Mouse (Mus musculus) midbrain, embryonic 13.5 days (tissue): ENCODE data around the gene Krt35. TPM values are rescaled to one million over a fixed set of nuclear protein-coding genes. Genes with fewer than 3 reads are reported as not detected.

Experiments used
- ATAC-seq: fragments of 200-750 bp; cut with Nextera tagmentation; 2 replicates; pipeline ENCODE4 v1.8.0; 2017; ENCODE audit warnings: mild to moderate bottlenecking, moderate TSS enrichment, moderate library complexity
- H3K27ac ChIP-seq: fragments of 300-500 bp; sonication (generic); 2 replicates; pipeline ENCODE4 v1.5.1; 2015; ENCODE audit warnings: inconsistent platforms, mild to moderate bottlenecking, moderate library complexity
- H3K27me3 ChIP-seq: fragments of 300-500 bp; sonication (generic); 2 replicates; pipeline ENCODE4 v1.6.1; 2015; ENCODE audit warnings: mild to moderate bottlenecking, inconsistent platforms
- H3K36me3 ChIP-seq: fragments of 300-500 bp; sonication (generic); 2 replicates; pipeline ENCODE4 v1.6.1; 2015; ENCODE audit warnings: mild to moderate bottlenecking, inconsistent platforms
- H3K4me1 ChIP-seq: fragments of 300-500 bp; sonication (generic); replicated peaks from 2 replicates; pipeline ENCODE4 v1.6.1; 2015; ENCODE audit warnings: inconsistent platforms
- H3K4me2 ChIP-seq: fragments of 300-500 bp; sonication (generic); replicated peaks from 2 replicates; pipeline ENCODE4 v1.6.1; 2015; ENCODE audit warnings: moderate library complexity, mild to moderate bottlenecking, inconsistent platforms
- H3K4me3 ChIP-seq: fragments of 300-500 bp; sonication (generic); replicated peaks from 2 replicates; pipeline ENCODE4 v1.5.1; 2015; ENCODE audit warnings: mild to moderate bottlenecking, inconsistent platforms
- H3K9ac ChIP-seq: fragments of 300-500 bp; sonication (generic); replicated peaks from 2 replicates; pipeline ENCODE4 v1.6.1; 2015; ENCODE audit warnings: mild to moderate bottlenecking, inconsistent platforms
- H3K9me3 ChIP-seq: fragments of 300-500 bp; sonication (generic); 2 replicates; pipeline ENCODE4 v1.6.1; 2016; ENCODE audit warnings: mild to moderate bottlenecking, inconsistent platforms
- WGBS: fragments of 180-500 bp; shearing (Covaris S2); methylation state at CpG from one replicate; pipeline ENCODE4 v1.1.7; 2015; 5-methylcytosine and 5-hydroxymethylcytosine counted together
- polyA plus RNA-seq: library from polyadenylated mRNA; unstranded; fragments of >200 nt; fragmentation: Nextera tagmentation; extraction: Ambion mirVana; gene quantifications from 2 replicates; pipeline ENCODE4 v1.2.1, GENCODE M21; 2015

Krt35 gene
- not detected in 2 replicates for polyA plus RNA-seq

- no peak within 1 kb of the TSS for H3K9ac ChIP-seq
- ATAC-seq, result no peak
- H3K4me2 ChIP-seq, result no peak within 1 kb of the TSS
- H3K27ac ChIP-seq, result no peak within 1 kb of the TSS
- WGBS, result 88% methylated on average over 9 of the region's 9 CpGs
- 0 out of 2 replicates have a peak, but pooled peaks cover 6% of the 10 kb centered on the region for H3K4me1 ChIP-seq
- no peaks in the 10 kb centered on the region for H3K36me3 ChIP-seq
- no peaks in the 10 kb centered on the region for H3K27me3 ChIP-seq
- no peak within 1 kb of the TSS for H3K4me3 ChIP-seq
- H3K9me3 ChIP-seq, result no peaks in the 10 kb centered on the region
Observed at GRCm38 (mm10) chr11:100096141-100096540, at the start of gene Krt35. Krt35 (minus strand) TSS chr11:100096241.

- Histone ChIP-seq H3K27ac (no peak overlapping the region), H3K9ac (no peak overlapping the region), H3K36me3 (no peaks in the 10 kb centered on the region), H3K4me3 (peak overlapping the region; percentile 23), H3K4me2 (peak overlapping the region; percentile 50), H3K27me3 (peaks cover 36% of the 10 kb centered on the region), H3K4me1 (peaks cover 10% of the 10 kb centered on the region), H3K9me3 (no peaks in the 10 kb centered on the region)
- 1% methylated on average over 20 of the region's 20 CpGs for WGBS
- ATAC-seq, result no peak
Observed at GRCm38 (mm10) chr11:100145104-100145503, 49.1 kb upstream of the Krt35 start.

- Histone ChIP-seq H3K27me3 (peaks cover 23% of the 10 kb centered on the region), H3K9me3 (no peaks in the 10 kb centered on the region), H3K27ac (no peak overlapping the region), H3K9ac (no peak overlapping the region), H3K4me2 (no peak overlapping the region), H3K4me1 (peaks cover 35% of the 10 kb centered on the region), H3K36me3 (no peaks in the 10 kb centered on the region), H3K4me3 (no peak overlapping the region)
- 94% methylated on average over 21 of the region's 21 CpGs for WGBS
- no peak for ATAC-seq
Observed at GRCm38 (mm10) chr11:100140966-100141365, 44.9 kb upstream of the Krt35 start.

DNA sequence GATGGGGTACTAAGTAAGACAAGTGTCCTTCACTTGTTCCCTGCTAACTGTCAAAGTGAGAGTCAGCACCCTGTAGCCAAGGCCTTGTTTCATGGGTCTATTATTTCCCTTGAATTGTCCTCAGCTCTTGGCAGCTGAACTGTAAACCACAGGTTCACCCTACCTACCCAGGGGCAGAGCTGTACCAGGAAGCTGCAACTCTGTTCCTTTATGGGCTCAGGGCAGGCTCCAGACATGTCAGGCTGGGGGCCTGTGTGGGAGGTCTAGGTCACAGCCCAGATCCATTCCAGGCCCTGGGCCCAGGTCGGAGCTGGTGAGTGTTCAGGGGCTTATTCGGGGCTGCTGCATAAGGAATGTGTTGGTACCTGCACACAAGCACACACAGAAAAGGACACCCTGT, 43.4 kb upstream of the Krt35 start:
- no peak overlapping the region for H3K27ac ChIP-seq
- no peak overlapping the region for H3K9ac ChIP-seq
- no peaks in the 10 kb centered on the region for H3K9me3 ChIP-seq
- no peaks in the 10 kb centered on the region for H3K36me3 ChIP-seq
- no peak overlapping the region for H3K4me3 ChIP-seq
- H3K4me2 ChIP-seq, result no peak overlapping the region
- WGBS, result 77% methylated on average over 2 of the region's 2 CpGs
- H3K27me3 ChIP-seq, result peaks cover 7% of the 10 kb centered on the region
- H3K4me1 ChIP-seq, result peaks cover 25% of the 10 kb centered on the region
- ATAC-seq, result no peak

GRCm38 (mm10) chr11:100138809-100139208, 42.8 kb upstream of the Krt35 start:
- no peak for ATAC-seq
- Histone ChIP-seq H3K27ac (no peak overlapping the region), H3K4me3 (no peak overlapping the region), H3K36me3 (no peaks in the 10 kb centered on the region), H3K4me2 (no peak overlapping the region), H3K4me1 (peaks cover 25% of the 10 kb centered on the region), H3K9me3 (no peaks in the 10 kb centered on the region), H3K9ac (no peak overlapping the region), H3K27me3 (peaks cover 2% of the 10 kb centered on the region; the same call in 1 of the 2 replicates)
- 44% methylated on average over 7 of the region's 7 CpGs for WGBS

DNA sequence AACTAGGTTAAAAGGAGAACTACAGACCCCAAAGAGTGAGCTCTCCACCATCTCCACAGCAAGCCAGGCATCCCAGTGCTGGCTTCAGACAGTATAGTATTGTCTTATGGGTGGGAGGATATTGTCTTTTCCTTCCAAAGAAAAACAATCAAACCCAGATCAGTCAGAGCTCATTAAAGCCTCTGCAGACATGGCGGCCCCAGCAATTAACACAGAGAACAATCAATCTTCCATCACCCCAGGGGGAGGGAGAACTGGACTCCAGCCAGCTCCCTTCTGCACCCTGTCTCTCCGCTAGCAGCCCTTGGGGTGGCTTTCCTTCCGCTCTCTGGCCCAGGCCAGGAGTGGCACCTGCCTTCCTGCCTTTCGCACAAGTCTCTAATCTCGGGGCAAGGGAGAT, 41.7 kb upstream of the Krt35 start:
- Histone ChIP-seq H3K9me3 (no peaks in the 10 kb centered on the region), H3K27ac (no peak overlapping the region), H3K36me3 (no peaks in the 10 kb centered on the region), H3K4me3 (no peak overlapping the region), H3K4me2 (no peak overlapping the region), H3K27me3 (no peaks in the 10 kb centered on the region), H3K4me1 (peaks cover 25% of the 10 kb centered on the region), H3K9ac (no peak overlapping the region)
- 28% methylated on average over 5 of the region's 5 CpGs for WGBS
- 0 out of 2 replicates have a peak, but pooled peaks have one; percentile 17 for ATAC-seq

- Histone ChIP-seq H3K27me3 (no peaks in the 10 kb centered on the region), H3K4me1 (peaks cover 25% of the 10 kb centered on the region), H3K9me3 (no peaks in the 10 kb centered on the region), H3K9ac (no peak overlapping the region), H3K36me3 (no peaks in the 10 kb centered on the region), H3K4me2 (no peak overlapping the region), H3K4me3 (no peak overlapping the region), H3K27ac (no peak overlapping the region; the same call in 1 of the 2 replicates)
- WGBS, result 33% methylated on average over 5 of the region's 5 CpGs
- no peak for ATAC-seq
Observed at GRCm38 (mm10) chr11:100136559-100136958, 40.5 kb upstream of the Krt35 start.

DNA sequence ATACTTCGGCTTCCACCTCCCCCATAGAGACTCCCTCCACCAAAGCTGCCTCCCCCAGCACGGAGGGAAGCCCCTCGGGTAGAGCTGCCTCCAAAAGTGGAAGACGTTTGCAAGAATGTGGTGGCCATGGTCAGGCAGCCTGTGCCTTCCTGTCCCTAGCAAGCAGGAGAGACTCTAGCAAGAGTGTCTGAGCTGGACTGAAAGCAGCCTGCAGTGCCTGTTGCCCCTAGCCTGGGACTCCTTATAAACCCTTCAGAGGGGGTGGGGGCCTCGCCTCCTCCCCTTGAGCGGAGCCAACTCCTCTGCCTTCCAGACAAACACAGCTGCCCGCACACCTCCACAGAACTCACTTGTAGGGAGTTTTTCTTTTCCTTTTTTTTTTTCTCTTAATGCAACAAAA, 39.7 kb upstream of the Krt35 start, which contains the start of gene Krt15:
Gene Krt15, minus strand, starts transcription at position 198 of the 400 bp plus-strand sequence.
- 71% methylated on average over 7 of the region's 7 CpGs for WGBS

GRCm38 (mm10) chr11:100124901-100125300, 28.9 kb upstream of the Krt35 start:
- WGBS, result 84% methylated on average over 7 of the region's 7 CpGs
- H3K4me2 ChIP-seq, result no peak overlapping the region
- no peak for ATAC-seq
- no peaks in the 10 kb centered on the region for H3K4me1 ChIP-seq
- no peaks in the 10 kb centered on the region for H3K27me3 ChIP-seq
- no peaks in the 10 kb centered on the region for H3K9me3 ChIP-seq
- H3K9ac ChIP-seq, result no peak overlapping the region
- no peaks in the 10 kb centered on the region for H3K36me3 ChIP-seq
- no peak overlapping the region for H3K27ac ChIP-seq
- no peak overlapping the region for H3K4me3 ChIP-seq

More for the DNA sequence above, 39.7 kb upstream of the Krt35 start, which contains the start of gene Krt15:
- Histone ChIP-seq H3K4me2 (no peak within 1 kb of the TSS), H3K4me3 (no peak within 1 kb of the TSS), H3K9ac (no peak within 1 kb of the TSS), H3K27ac (no peak within 1 kb of the TSS; the same call in 1 of the 2 replicates), H3K36me3 (no peaks in the 10 kb centered on the region), H3K9me3 (no peaks in the 10 kb centered on the region), H3K4me1 (peaks cover 25% of the 10 kb centered on the region), H3K27me3 (no peaks in the 10 kb centered on the region)
- ATAC-seq, result no peak

DNA sequence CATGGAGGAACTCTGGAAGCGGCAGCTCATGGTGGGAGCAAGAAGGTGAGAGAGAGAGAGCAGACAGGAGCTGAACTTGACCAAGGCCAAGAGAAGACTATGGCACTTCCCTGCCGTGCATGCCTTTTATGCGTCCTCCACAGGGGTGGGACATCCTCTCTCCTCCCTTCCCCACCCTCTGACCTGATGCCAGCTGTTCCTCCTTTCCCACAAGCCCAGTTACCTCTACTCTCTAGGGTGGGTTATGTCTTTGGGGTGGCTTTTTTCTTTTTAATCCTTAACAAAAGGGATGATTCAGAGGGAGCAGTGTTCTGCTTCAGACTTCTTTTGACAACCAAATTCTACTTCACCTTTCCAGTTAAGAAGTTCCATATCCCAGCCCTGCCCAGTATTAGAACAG, 25.4 kb upstream of the Krt35 start, which contains the start of gene Krt13:
Gene Krt13, minus strand, starts transcription at position 101 of the 400 bp plus-strand sequence.
- no peak within 1 kb of the TSS for H3K4me3 ChIP-seq
- H3K4me2 ChIP-seq, result no peak within 1 kb of the TSS
- H3K9me3 ChIP-seq, result no peaks in the 10 kb centered on the region
- no peaks in the 10 kb centered on the region for H3K27me3 ChIP-seq
- ATAC-seq, result no peak
- H3K9ac ChIP-seq, result no peak within 1 kb of the TSS
- H3K36me3 ChIP-seq, result no peaks in the 10 kb centered on the region
- no peaks in the 10 kb centered on the region for H3K4me1 ChIP-seq
- H3K27ac ChIP-seq, result no peak within 1 kb of the TSS
- WGBS, result 78% methylated on average over 3 of the region's 3 CpGs

DNA sequence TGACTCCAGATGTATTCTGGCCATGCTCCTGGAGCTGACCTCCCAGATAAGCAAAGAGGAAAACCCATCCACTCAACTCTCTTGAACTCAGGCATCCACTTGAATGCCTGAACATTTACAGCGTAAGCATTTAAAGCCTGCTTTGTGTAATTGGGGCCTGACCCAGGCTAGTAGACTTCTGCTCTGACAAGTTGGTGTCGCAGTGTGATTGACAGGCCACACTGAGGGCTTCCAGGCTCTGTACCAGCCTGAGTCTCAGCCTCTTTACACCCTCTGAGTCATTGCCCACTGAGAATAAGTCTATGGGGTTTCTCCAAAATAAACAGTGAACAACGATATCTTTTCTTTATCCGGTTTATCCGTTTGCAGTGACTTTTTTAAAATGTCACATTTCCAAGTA, 24.3 kb upstream of the Krt35 start:
- ATAC-seq, result no peak
- no peak overlapping the region for H3K4me2 ChIP-seq
- H3K27me3 ChIP-seq, result no peaks in the 10 kb centered on the region
- no peaks in the 10 kb centered on the region for H3K36me3 ChIP-seq
- WGBS, result 93% methylated on average over 5 of the region's 5 CpGs
- no peaks in the 10 kb centered on the region for H3K9me3 ChIP-seq
- H3K9ac ChIP-seq, result no peak overlapping the region
- H3K4me3 ChIP-seq, result no peak overlapping the region
- H3K27ac ChIP-seq, result no peak overlapping the region
- H3K4me1 ChIP-seq, result no peaks in the 10 kb centered on the region

GRCm38 (mm10) chr11:100113742-100114029, 17.6 kb upstream of the Krt35 start:
- no peaks in the 10 kb centered on the region for H3K36me3 ChIP-seq
- no peaks in the 10 kb centered on the region for H3K9me3 ChIP-seq
- no peak overlapping the region for H3K9ac ChIP-seq
- no peak for ATAC-seq
- no peak overlapping the region for H3K4me3 ChIP-seq
- H3K27ac ChIP-seq, result no peak overlapping the region
- H3K4me2 ChIP-seq, result no peak overlapping the region
- no peaks in the 10 kb centered on the region for H3K4me1 ChIP-seq
- WGBS, result 74% methylated on average over 2 of the region's 2 CpGs
- no peaks in the 10 kb centered on the region for H3K27me3 ChIP-seq
